Mouse (Mus musculus): Measurements from ENCODE around the gene Igfbp4. TPM values are rescaled to one million over a fixed set of nuclear protein-coding genes. Genes with fewer than 3 reads are reported as not detected.

Igfbp4 gene
- polyA plus RNA-seq, 1 experiment from 2014 or later, result 584 TPM

GRCm38 (mm10) chr11:99082098-99082497 lies 41.1 kb downstream of the Igfbp4 start:
- no peak overlapping the region for H3K27ac ChIP-seq
- 47% methylated on average over 8 of the region's 8 CpGs for WGBS
- H3K36me3 ChIP-seq (ENCODE audit: insufficient read depth, low read length), result no peaks in the 10 kb centered on the region
- no peak overlapping the region for H3K4me2 ChIP-seq (ENCODE audit: low read length)
- no peaks in the 10 kb centered on the region for H3K9me3 ChIP-seq (replicated peaks; ENCODE audit: low read length)
- H3K27me3 ChIP-seq (ENCODE audit: insufficient read depth, low read length), result no peaks in the 10 kb centered on the region
- peaks cover 8% of the 10 kb centered on the region; the same call in 1 of the 2 replicates for H3K4me1 ChIP-seq (replicated peaks; ENCODE audit: insufficient read depth, low read length)
- no peak overlapping the region for H3K9ac ChIP-seq (ENCODE audit: low read depth, low read length)
- no peak for ATAC-seq (replicated peaks; ENCODE audit: low FRiP score, low read depth)
- no peak for DNase-seq (ENCODE audit: low spot score)
- no peak for TF ChIP-seq CTCF (IDR thresholded peaks at IDR 0.05; ENCODE audit: low read depth)
- H3K4me3 ChIP-seq (replicated peaks; ENCODE audit: low read depth, low read length), result no peak overlapping the region

- Histone ChIP-seq H3K4me1 (replicated peaks; ENCODE audit: insufficient read depth, low read length) (peaks cover 8% of the 10 kb centered on the region; the same call in 1 of the 2 replicates), H3K36me3 (ENCODE audit: insufficient read depth, low read length) (no peaks in the 10 kb centered on the region), H3K9me3 (replicated peaks; ENCODE audit: low read length) (no peaks in the 10 kb centered on the region), H3K27me3 (ENCODE audit: insufficient read depth, low read length) (no peaks in the 10 kb centered on the region), H3K9ac (ENCODE audit: low read depth, low read length) (no peak overlapping the region), H3K27ac (no peak overlapping the region), H3K4me3 (replicated peaks; ENCODE audit: low read depth, low read length) (no peak overlapping the region), H3K4me2 (ENCODE audit: low read length) (no peak overlapping the region)
- DNase-seq (ENCODE audit: low spot score) (no peak), ATAC-seq (replicated peaks; ENCODE audit: low FRiP score, low read depth) (no peak)
- no peak for TF ChIP-seq CTCF (IDR thresholded peaks at IDR 0.05; ENCODE audit: low read depth)
- WGBS, result 83% methylated on average over 8 of the region's 8 CpGs
These were observed 42.5 kb downstream of the Igfbp4 start for GRCm38 (mm10) chr11:99083516-99083915.

GRCm38 (mm10) chr11:99084366-99084765 lies 43.3 kb downstream of the Igfbp4 start:
- Histone ChIP-seq H3K9me3 (replicated peaks; ENCODE audit: low read length) (no peaks in the 10 kb centered on the region), H3K27ac (no peak overlapping the region), H3K4me3 (replicated peaks; ENCODE audit: low read depth, low read length) (no peak overlapping the region), H3K36me3 (ENCODE audit: insufficient read depth, low read length) (no peaks in the 10 kb centered on the region), H3K9ac (ENCODE audit: low read depth, low read length) (no peak overlapping the region), H3K4me2 (ENCODE audit: low read length) (no peak overlapping the region), H3K27me3 (ENCODE audit: insufficient read depth, low read length) (no peaks in the 10 kb centered on the region), H3K4me1 (replicated peaks; ENCODE audit: insufficient read depth, low read length) (peaks cover 8% of the 10 kb centered on the region; the same call in 1 of the 2 replicates)
- no peak for ATAC-seq (replicated peaks; ENCODE audit: low FRiP score, low read depth)
- TF ChIP-seq CTCF (IDR thresholded peaks at IDR 0.05; ENCODE audit: low read depth), result no peak
- 78% methylated on average over 9 of the region's 9 CpGs for WGBS
- DNase-seq (ENCODE audit: low spot score), result no peak

GRCm38 (mm10) chr11:99088486-99088885 lies 47.4 kb downstream of the Igfbp4 start:
- no peak for TF ChIP-seq CTCF (IDR thresholded peaks at IDR 0.05; ENCODE audit: low read depth)
- 67% methylated on average over 2 of the region's 2 CpGs for WGBS
- Histone ChIP-seq H3K27ac (no peak overlapping the region), H3K9me3 (replicated peaks; ENCODE audit: low read length) (no peaks in the 10 kb centered on the region), H3K4me1 (replicated peaks; ENCODE audit: insufficient read depth, low read length) (no peaks in the 10 kb centered on the region), H3K4me3 (replicated peaks; ENCODE audit: low read depth, low read length) (no peak overlapping the region), H3K36me3 (ENCODE audit: insufficient read depth, low read length) (no peaks in the 10 kb centered on the region), H3K27me3 (ENCODE audit: insufficient read depth, low read length) (no peaks in the 10 kb centered on the region), H3K4me2 (ENCODE audit: low read length) (no peak overlapping the region), H3K9ac (ENCODE audit: low read depth, low read length) (no peak overlapping the region)
- ATAC-seq (replicated peaks; ENCODE audit: low FRiP score, low read depth), result no peak
- DNase-seq (ENCODE audit: low spot score), result no peak

GRCm38 (mm10) chr11:99089077-99089601 lies 48.1 kb downstream of the Igfbp4 start, which contains the start of gene Tns4:
Tns4 (minus strand) TSS chr11:99089306.
- Histone ChIP-seq H3K4me3 (replicated peaks; ENCODE audit: low read depth, low read length) (no peak within 1 kb of the TSS), H3K27me3 (ENCODE audit: insufficient read depth, low read length) (no peaks in the 10 kb centered on the region), H3K4me2 (ENCODE audit: low read length) (no peak within 1 kb of the TSS), H3K9me3 (replicated peaks; ENCODE audit: low read length) (no peaks in the 10 kb centered on the region), H3K27ac (no peak within 1 kb of the TSS), H3K4me1 (replicated peaks; ENCODE audit: insufficient read depth, low read length) (no peaks in the 10 kb centered on the region), H3K9ac (ENCODE audit: low read depth, low read length) (no peak within 1 kb of the TSS), H3K36me3 (ENCODE audit: insufficient read depth, low read length) (no peaks in the 10 kb centered on the region)
- 62% methylated on average over 14 of the region's 14 CpGs for WGBS
- ATAC-seq (replicated peaks; ENCODE audit: low FRiP score, low read depth) (no peak), DNase-seq (ENCODE audit: low spot score) (no peak)
- no peak for TF ChIP-seq CTCF (IDR thresholded peaks at IDR 0.05; ENCODE audit: low read depth)

DNA sequence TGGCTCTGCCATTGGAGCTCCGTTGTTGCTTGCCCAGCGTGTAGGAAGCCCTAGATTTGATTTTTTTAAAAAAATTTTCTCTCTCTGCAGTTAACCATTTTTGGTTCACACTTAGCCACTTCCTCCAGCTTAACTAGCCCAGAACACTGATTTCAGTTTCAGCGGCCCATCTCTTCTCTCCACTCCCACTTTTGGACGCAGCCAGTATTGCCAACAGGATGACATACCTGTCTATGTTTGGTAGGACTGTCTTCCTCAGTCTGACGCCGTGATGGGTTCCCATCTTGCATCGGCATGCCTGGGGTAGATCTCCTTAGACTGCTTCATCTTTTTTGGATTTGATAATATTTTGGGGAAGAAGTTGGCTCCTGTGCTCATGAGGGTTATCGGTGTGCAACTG lies 49.3 kb downstream of the Igfbp4 start:
- no peak for TF ChIP-seq CTCF (IDR thresholded peaks at IDR 0.05; ENCODE audit: low read depth)
- 89% methylated on average over 8 of the region's 8 CpGs for WGBS
- Histone ChIP-seq H3K27ac (no peak overlapping the region), H3K36me3 (ENCODE audit: insufficient read depth, low read length) (no peaks in the 10 kb centered on the region), H3K4me2 (ENCODE audit: low read length) (no peak overlapping the region), H3K4me1 (replicated peaks; ENCODE audit: insufficient read depth, low read length) (no peaks in the 10 kb centered on the region), H3K9ac (ENCODE audit: low read depth, low read length) (no peak overlapping the region), H3K9me3 (replicated peaks; ENCODE audit: low read length) (no peaks in the 10 kb centered on the region), H3K27me3 (ENCODE audit: insufficient read depth, low read length) (no peaks in the 10 kb centered on the region), H3K4me3 (replicated peaks; ENCODE audit: low read depth, low read length) (no peak overlapping the region)
- DNase-seq (ENCODE audit: low spot score), result no peak
- no peak for ATAC-seq (replicated peaks; ENCODE audit: low FRiP score, low read depth)

DNA sequence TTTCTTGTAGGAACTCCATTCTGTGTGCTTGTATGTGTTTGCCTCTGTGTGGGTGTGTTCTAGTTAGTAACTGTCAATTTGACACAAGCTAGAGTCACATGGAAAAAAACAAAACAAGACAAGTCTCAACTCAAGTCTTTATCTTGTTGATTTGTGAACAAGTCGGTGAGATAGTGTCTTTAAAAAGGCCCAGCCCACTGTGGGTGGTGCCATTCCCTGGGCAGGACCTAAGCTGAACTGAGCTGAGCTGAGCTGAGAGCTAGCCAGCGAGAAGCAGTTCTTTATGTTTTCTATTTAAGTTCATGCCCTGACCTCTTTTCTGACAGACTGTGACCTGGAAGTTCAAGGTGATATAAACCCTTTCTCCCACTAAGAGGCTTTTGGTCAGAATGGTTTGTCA lies 50.6 kb downstream of the Igfbp4 start:
- H3K4me1 ChIP-seq (replicated peaks; ENCODE audit: insufficient read depth, low read length), result no peaks in the 10 kb centered on the region
- no peak overlapping the region for H3K4me2 ChIP-seq (ENCODE audit: low read length)
- no peak for DNase-seq (ENCODE audit: low spot score)
- no peaks in the 10 kb centered on the region for H3K27me3 ChIP-seq (ENCODE audit: insufficient read depth, low read length)
- H3K4me3 ChIP-seq (replicated peaks; ENCODE audit: low read depth, low read length), result no peak overlapping the region
- ATAC-seq (replicated peaks; ENCODE audit: low FRiP score, low read depth), result no peak
- H3K9ac ChIP-seq (ENCODE audit: low read depth, low read length), result no peak overlapping the region
- H3K9me3 ChIP-seq (replicated peaks; ENCODE audit: low read length), result no peaks in the 10 kb centered on the region
- no peak for TF ChIP-seq CTCF (IDR thresholded peaks at IDR 0.05; ENCODE audit: low read depth)
- 49% methylated on average over 2 of the region's 2 CpGs for WGBS
- H3K36me3 ChIP-seq (ENCODE audit: insufficient read depth, low read length), result no peaks in the 10 kb centered on the region
- no peak overlapping the region for H3K27ac ChIP-seq

Measured in kidney, postnatal 0 days (tissue).